ENCODE assay signal across 10 mouse cellular contexts in the genomic region with DNA sequence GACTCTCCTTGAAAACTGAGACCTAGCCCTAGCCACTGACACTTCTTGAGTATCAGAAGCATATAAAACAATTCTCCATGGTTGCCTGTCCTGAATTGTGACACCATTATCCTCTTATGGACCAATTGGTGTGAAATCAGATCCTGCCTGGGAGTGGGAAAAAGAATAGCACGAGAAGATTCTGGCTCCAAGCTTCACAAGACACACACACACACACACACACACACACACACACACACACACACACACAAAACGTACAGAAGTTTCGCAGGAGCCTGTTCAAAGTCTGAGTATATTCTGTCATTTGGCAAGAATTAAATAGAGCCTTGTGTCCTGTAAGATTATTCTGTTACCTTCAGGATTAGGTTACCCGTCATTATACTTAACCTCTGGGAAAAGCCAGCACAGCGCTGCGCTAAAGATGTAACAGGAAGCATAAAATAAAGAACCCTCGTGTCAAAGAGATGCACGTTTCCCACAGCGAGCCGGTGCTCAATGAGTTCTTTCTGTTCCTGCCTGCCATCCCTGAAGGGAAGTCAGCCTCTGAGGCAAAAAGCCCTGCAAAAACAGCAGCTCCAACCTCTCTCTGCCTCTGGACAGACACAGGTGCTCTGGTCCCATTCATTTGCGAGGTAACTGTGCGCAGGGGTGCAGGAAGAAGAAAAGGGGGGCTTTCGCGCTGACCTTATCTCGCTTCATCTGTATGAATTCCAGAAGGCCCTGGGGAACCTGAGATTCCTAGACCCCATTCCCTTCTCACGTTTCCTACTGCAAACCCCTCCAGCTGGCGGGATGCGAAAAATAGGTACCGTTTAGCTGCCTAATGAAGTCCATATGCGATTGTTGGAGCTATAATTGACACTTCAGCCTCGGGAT.
DNase-seq lines count a peak whose midpoint lies in the region; ATAC-seq and TF ChIP-seq lines count a peak whose summit lies in the region.
"Had no signal": no experiment of that assay in that cellular context is flagged by ENCODE, and none has a peak within 500 bp of the region (broad histone marks: within the 10 kb centered on the region; RNA-seq: fewer than 3 reads in every experiment).

No protein-coding gene starts in this region.

- peak overlapping the region; percentile 45 for H3K4me2 ChIP-seq in midbrain, embryonic 16.5 days (ENCODE audit: low read length)

- 24% methylated on average over 21 of the region's 21 CpGs for WGBS in limb, embryonic 10.5 days
- 30% methylated on average over 21 of the region's 21 CpGs for WGBS in midbrain, embryonic 16.5 days

- no peak overlapping the region for H3K9ac ChIP-seq in MEL (ENCODE audit: control insufficient read depth, low read depth, low read length, poor library complexity, severe bottlenecking)
- no peak overlapping the region for H3K9ac ChIP-seq in midbrain, embryonic 16.5 days (ENCODE audit: low read depth, low read length)
- H3K9ac ChIP-seq: heart, embryonic 13.5 days had no signal

- H3K4me1 ChIP-seq in MEL (ENCODE audit: control insufficient read depth in 1 of 2, insufficient read depth in 2 of 2, low read length in 2 of 2) = peaks cover 18 to 19% of the 10 kb centered on the region in 2 experiments
- H3K4me1 ChIP-seq in limb, embryonic 10.5 days = peaks cover 47% of the 10 kb centered on the region
- H3K4me1 ChIP-seq in midbrain, embryonic 16.5 days (ENCODE audit: control insufficient read depth, insufficient read depth, low read length) = peaks cover 6% of the 10 kb centered on the region
- H3K4me1 ChIP-seq: heart, embryonic 13.5 days had no signal

- H3K27ac ChIP-seq in MEL (ENCODE audit: control insufficient read depth, low read depth, low read length) = peak overlapping the region; percentile 69
- peak overlapping the region; percentile 72 for H3K27ac ChIP-seq in limb, embryonic 10.5 days
- H3K27ac ChIP-seq in midbrain, embryonic 16.5 days (ENCODE audit: low read length) = no peak overlapping the region
- H3K27ac ChIP-seq: heart, embryonic 13.5 days had no signal

- no peak for DNase-seq in MEL (ENCODE audit: low read depth, low spot score)
- DNase-seq in embryo, embryonic 10.5 days (ENCODE audit: low spot score) = peak; percentile 82
- peak; percentile 67 for DNase-seq in limb, embryonic 10.5 days (ENCODE audit: low spot score)
- DNase-seq in cerebellum, adult 8-10 months = no peak
- DNase-seq in gastrocnemius, postnatal 4 days (ENCODE audit: low spot score in 2 of 2) = no peak
- no peak for DNase-seq in heart, adult 9 months (ENCODE audit: low spot score in 2 of 2)
- DNase-seq: lung, postnatal 36 days had no signal

- H3K36me3 ChIP-seq in MEL (ENCODE audit: control insufficient read depth in 1 of 2, insufficient read depth in 2 of 2, low read length in 2 of 2) = peaks cover 0 to 18% of the 10 kb centered on the region in 2 experiments; a peak in 2 of 4 replicates
- H3K36me3 ChIP-seq in limb, embryonic 10.5 days = no peaks in the 10 kb centered on the region
- no peaks in the 10 kb centered on the region for H3K36me3 ChIP-seq in midbrain, embryonic 16.5 days (ENCODE audit: control insufficient read depth, insufficient read depth, low read length)
- H3K36me3 ChIP-seq: heart, embryonic 13.5 days had no signal

- TF ChIP-seq POLR2A in MEL (IDR thresholded peaks at IDR 0.05; ENCODE audit: control insufficient read depth in 1 of 2, insufficient read depth in 1 of 2, low read depth in 1 of 2, low read length in 2 of 2, poor library complexity in 1 of 2) = no peak

- TF ChIP-seq RAD21 in MEL (IDR thresholded peaks at IDR 0.05; ENCODE audit: low read depth, low read length) = no peak

- no peaks in the 10 kb centered on the region for H3K79me2 ChIP-seq in MEL (ENCODE audit: control insufficient read depth, insufficient read depth, low read length, poor library complexity)

- no peak for ATAC-seq in midbrain, embryonic 16.5 days
- no peak for ATAC-seq in megakaryocyte-erythroid progenitor cell, adult 5-6 weeks (replicated peaks; ENCODE audit: low FRiP score, low TSS enrichment, poor library complexity, severe bottlenecking)

- no peaks in the 10 kb centered on the region for H3K9me3 ChIP-seq in MEL (replicated peaks; ENCODE audit: insufficient read depth, low read length)
- H3K9me3 ChIP-seq in limb, embryonic 10.5 days (replicated peaks) = no peaks in the 10 kb centered on the region
- no peaks in the 10 kb centered on the region for H3K9me3 ChIP-seq in midbrain, embryonic 16.5 days (replicated peaks; ENCODE audit: control insufficient read depth, low read length, poor library complexity, severe bottlenecking)
- H3K9me3 ChIP-seq: heart, embryonic 13.5 days had no signal

- no peak for TF ChIP-seq EP300 in MEL (IDR thresholded peaks at IDR 0.05; ENCODE audit: low read depth in 1 of 2, low read length in 2 of 2)

- no peaks in the 10 kb centered on the region for H3K27me3 ChIP-seq in MEL (ENCODE audit: control insufficient read depth in 1 of 2, insufficient read depth in 2 of 2, low read length in 2 of 2)
- H3K27me3 ChIP-seq in limb, embryonic 10.5 days (ENCODE audit: low read depth, poor library complexity, severe bottlenecking) = no peaks in the 10 kb centered on the region
- H3K27me3 ChIP-seq in midbrain, embryonic 16.5 days (ENCODE audit: control insufficient read depth, insufficient read depth, low read depth, low read length) = no peaks in the 10 kb centered on the region
- H3K27me3 ChIP-seq: heart, embryonic 13.5 days had no signal

- no peak overlapping the region for H3K4me3 ChIP-seq in MEL (ENCODE audit: control insufficient read depth in 1 of 2, insufficient read depth in 1 of 2, low read depth in 2 of 2, low read length in 2 of 2)
- peak overlapping the region; percentile 38 for H3K4me3 ChIP-seq in limb, embryonic 10.5 days
- no peak overlapping the region for H3K4me3 ChIP-seq in midbrain, embryonic 16.5 days (ENCODE audit: low read depth, low read length)
- H3K4me3 ChIP-seq: heart, embryonic 13.5 days had no signal

- TF ChIP-seq CTCF in MEL (IDR thresholded peaks at IDR 0.05 in 2 of 3, conservative IDR thresholded peaks at IDR 0.05 in 1 of 3; ENCODE audit: control insufficient read depth in 1 of 3, insufficient read depth in 1 of 3, low read depth in 2 of 3, low read length in 3 of 3, poor library complexity in 1 of 3, severe bottlenecking in 1 of 3) = no peak

TF ChIP-seq in MEL, 35 proteins besides CTCF, POLR2A, EP300 and RAD21:
- TF ChIP-seq ELF1 (IDR thresholded peaks at IDR 0.05; ENCODE audit: low read depth, low read length) = no peak
- 0 out of 2 replicates have a peak, but pooled peaks have one; percentile 1 for TF ChIP-seq ZC3H11A (IDR thresholded peaks at IDR 0.05; ENCODE audit: low read depth, low read length)
TF ChIP-seq in MEL: peak in this region for 1.

Comparison
In these comparisons a context has a peak if more than half of its experiments do, and no peak if none do; other contexts are left out.
1. DNase-seq: peak in embryo, embryonic 10.5 days (single experiment) and limb, embryonic 10.5 days (single experiment); none in MEL (single experiment), cerebellum, adult 8-10 months (single experiment), gastrocnemius, postnatal 4 days (0 of 2) and heart, adult 9 months (0 of 2).